Mouse (Mus musculus) spleen, postnatal 4 days (tissue): ENCODE measurements around the gene Vps4b.
A peak's percentile ranks its signal among the peaks of the same experiment; 100 is the strongest.

Experiments used
- DNase-seq, 2 experiments: peaks; one replicate each; pipeline ENCODE4 v3.0.0; 2022; ENCODE audit warnings: low spot score in 2 of 2

Vps4b gene

DNA sequence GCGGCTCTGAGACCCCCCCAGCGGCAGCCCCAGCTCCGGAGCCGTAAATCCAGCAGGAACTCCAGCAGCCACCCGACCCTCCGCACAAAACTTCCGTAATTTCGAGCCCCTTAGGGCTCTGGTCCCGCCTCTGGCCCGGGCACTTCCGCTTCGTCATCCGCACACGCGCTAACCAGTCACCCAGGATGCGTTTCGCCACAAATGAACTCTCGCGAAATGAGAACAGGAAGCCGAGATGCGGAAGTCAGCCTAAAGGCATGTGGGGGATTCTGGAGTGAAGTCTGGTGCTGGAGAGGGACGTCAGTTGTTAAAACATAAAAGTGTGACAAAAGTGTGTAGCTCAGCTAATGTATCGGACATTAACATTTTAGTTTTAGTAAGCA, at the start of gene Vps4b:
TSS of gene Vps4b (minus strand) at position 187 of the 383 bp plus-strand sequence.
- peak; percentile 86 to 93 for DNase-seq

DNA sequence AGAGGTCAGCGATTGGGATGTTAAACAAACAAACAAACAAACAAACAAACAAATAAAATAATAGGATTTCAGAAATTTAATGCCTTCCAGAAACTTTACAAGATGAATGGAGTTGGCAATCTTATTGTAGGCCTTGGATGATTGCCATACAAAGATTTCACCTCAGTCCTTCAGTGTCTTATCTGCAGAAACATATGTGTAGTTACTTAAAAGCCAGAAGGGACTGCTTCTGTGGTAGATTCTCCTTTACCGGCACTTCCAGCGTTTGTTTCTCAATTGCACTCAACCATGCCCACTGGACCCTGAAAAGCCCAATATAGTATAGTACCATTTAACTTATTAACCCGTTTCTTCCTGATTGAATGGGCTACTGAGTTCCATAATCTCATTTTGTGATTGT, 32.3 kb upstream of the Vps4b start:
- no peak for DNase-seq

DNA sequence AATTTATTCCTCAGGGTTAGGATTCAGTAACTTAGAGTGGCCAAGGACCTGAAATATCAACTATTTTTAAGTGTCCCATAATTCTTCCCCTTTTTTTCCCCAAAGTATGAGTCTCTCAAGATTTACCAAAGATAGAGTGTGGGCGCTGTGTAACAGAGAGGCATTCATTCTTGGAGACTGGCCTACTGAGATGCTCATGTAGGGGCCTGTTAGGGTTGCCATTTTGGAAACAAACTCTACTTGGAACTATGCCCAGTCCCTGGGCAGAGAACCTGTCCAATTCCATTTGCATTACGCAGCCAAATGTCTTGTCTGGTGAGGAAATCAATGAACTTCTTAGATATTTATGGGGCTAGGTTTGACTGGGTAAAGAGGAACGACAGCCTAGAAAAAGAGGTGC, 25.8 kb upstream of the Vps4b start:
- DNase-seq = no peak

- no peak for DNase-seq
These were observed 21.8 kb upstream of the Vps4b start for GRCm38 (mm10) chr1:106818323-106818722.

GRCm38 (mm10) chr1:106816766-106817165, 20.2 kb upstream of the Vps4b start:
- DNase-seq = no peak

DNA sequence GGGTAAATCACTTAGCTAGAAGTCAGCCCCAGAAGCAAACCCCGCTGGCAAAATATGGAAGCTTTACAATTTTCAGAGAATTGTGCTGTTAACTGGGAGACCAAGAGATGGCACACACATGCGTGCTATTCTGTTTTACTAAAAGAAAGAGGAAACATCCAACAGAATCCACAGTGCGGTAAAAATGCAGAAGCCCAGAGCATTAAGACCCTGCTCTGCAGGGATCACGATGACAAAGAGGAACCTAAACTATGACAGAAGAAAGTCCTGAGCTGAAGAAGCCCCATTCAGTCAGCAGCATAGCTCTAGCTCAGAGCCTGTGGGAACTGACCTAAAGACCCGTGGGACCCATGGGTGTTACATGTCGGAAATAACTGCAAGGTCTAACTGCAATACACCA, 18.7 kb upstream of the Vps4b start:
- DNase-seq = no peak

DNA sequence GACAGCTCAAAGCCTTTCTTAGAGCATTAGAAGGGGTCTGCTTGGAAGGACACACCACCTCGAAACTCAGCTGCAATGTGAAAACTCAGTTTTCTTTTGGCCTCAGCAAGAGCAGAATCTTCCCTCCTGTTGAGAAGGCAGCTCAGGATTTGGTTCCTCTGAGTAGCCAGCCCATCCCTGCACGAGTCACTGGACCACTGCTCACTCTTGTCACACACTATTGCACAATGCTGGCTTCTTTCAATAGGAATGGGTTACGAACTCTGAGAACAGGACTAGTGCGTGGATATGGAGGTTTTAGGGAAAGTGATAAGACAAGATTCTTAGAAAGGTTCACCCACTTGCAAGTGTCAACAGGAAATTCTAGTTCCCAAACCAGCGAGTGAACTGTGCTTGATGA, 18.3 kb upstream of the Vps4b start:
- DNase-seq = no peak

DNA sequence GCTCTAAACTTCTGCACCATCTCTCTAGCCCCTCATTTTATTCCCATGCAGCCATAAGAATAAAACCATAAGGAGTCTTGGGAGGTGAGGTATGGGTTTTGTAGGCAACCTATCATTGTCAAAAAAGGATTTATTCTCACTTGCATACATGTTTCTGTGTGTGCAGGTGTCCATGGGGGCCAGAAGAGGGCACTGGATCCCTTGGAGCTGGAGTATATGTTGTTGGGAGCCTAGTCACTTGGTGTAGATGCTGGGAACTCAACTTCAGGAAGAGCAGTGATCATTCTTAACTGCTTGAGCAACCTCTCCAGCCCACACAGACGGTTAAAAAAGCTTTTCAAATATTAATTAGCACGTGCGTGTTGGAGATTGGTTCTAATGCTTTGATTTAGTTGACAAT, 3.4 kb upstream of the Vps4b start:
- DNase-seq = no peak

DNA sequence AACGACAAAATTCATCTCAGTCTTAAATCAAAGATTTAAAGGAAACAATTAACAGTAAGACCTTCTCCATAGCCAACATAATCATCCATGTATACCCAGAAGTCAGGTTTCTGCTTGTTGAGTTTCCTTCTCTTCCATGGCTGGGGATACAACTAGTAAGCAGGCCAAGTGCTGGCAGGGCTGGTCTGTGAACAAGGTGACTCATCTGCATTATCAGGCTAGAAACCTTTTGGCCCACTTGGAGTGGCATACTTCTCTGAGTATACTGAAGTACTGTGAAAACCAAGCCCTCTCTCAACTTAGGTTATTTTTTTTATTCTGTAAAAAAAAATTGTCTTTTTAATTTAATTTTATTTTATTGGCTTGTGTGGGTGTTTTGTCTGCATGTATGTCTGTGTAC, 2.9 kb upstream of the Vps4b start:
- DNase-seq = no peak

DNA sequence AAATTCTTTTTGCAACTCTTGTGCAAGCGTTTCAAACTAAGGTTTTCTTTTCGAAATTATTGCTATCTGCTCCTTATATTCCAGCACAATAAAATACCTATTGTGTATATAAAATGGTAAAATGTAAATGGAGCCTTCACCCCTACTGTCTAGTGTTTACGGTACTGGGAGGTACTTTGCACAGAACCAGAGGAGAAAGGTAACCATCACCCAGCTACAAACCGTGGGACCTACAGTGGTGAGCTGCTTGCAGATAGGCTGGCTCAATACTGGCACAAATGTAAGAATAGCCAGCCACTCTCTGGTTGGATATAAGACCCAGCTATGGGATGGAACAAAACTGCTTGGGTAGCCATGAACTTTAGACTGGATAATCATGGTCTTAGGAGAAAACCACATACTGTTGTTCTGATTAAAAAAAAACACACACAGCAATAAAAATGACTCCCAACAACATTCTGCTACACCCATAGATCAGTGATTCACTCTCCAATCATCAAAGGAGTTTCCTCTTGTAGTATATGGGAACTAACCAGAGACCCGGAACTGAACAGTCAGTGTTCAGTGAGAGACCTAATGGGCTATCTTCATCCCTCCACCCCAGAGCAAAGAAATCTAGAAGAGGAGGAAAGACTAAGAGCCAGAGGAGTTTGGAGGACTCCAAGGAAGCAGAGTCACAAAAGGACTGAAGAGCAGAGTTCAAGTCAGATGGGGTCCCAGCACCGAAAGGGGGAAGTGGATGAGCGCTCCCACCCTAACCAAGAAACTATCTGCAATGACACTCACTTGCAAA, 655 bp upstream of the Vps4b start:
- no peak for DNase-seq

DNA sequence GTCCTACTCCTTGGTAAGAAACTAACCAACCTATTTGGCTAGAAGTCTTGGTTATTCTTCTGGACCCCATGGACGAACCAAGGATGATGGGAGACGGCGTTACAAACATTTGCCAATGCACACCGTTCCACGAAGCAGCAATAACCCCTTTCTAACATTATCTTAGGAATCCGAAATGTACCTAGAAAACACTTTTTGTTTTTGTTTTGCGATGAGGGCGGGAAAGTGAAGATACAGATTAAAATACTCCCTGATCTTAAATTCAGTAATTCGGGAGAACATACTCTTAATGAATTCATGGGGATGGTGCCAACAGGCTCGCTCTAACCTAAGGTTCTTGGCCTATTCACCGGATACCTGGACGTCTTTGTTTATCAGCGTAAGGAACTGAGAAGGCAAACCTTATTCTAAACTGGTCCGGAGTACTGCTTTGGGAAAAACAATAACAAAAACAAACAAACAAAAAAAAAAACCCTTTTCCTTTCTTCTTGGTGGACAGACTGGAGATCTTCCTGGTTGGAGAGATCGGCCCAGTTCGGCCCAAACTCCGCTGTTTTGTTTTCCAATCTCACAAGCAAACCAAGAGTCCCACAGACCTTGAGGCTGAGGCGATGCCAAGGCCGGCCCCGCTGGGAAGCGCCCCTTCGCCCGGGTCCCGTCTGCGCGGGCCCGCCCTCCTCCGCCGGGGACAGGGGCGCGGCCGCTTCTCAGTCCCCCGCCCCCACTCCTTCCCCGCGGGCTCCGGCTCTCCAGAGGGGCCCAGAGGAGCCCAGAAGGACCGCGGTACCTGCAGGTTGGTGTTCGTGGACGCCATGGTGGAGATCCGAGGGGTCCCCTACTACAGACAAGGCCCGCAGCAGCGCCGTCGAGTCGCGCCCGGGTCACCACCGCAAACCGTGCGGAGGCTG, 640 bp downstream of the Vps4b start:
- peak in 1 of 2 experiments; percentile 47 for DNase-seq

DNA sequence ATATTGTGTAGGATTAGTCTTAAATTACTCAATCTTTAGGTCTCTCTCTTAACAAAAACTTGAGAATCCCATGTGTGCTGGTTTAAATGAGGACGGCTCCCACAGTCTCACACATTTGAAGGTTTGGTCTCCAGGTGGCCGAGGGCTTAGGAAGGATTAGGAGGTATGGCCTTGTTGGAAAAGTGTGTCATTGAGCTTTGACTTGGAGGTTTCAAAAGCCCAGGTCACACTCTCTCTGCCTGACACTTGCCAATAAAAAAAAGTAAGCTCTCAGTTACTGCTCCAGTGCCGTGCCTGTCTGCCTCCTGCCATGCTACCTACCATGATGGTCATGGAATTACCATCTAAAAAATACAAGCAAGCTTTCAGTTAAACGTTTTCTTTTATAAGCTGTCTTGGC, 21.6 kb downstream of the Vps4b start:
- DNase-seq = peak in 1 of 2 experiments; percentile 43

DNA sequence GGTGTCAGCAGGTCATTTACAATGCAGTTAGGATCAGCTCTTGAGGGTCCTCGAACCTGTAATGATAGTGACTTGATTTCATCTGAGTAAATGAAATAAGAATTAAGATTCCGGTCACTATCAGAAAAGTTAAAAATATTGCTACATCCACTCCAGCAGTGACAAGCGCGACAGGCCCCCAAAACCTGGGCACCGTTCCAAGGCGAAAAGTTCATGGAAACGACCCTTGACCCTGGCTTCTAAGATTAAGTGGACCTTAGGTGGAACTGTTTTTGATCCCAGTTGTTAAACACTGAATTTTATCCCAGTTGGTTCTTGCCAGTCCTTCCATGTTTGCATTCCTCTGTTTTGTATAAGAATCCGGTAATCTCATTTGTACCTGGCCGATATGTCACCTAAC, 22.4 kb downstream of the Vps4b start:
- DNase-seq = peak in 1 of 2 experiments; percentile 30

GRCm38 (mm10) chr1:106768773-106769172, 27.8 kb downstream of the Vps4b start:
- no peak for DNase-seq

GRCm38 (mm10) chr1:106765771-106766170, 30.8 kb downstream of the Vps4b start:
- no peak for DNase-seq

DNA sequence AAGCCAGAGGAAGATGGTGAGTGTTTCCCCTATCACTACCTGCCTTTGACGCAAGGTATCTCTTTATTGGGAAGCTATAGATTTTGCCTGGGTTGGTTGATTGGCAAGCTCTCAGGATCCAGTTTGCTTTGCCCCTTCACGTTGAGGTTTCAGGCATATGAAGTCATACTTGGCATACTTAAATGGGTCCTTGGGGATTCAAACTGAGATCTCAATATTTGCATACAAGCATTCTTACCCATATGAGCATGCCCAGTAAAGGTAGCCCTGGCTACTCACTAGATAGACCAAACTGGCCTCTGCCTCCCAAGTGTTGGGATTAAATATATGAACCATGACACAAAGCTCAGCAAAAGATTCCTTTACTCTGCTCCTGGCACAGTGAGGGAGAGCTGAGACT, 31.7 kb downstream of the Vps4b start:
- DNase-seq = no peak

DNA sequence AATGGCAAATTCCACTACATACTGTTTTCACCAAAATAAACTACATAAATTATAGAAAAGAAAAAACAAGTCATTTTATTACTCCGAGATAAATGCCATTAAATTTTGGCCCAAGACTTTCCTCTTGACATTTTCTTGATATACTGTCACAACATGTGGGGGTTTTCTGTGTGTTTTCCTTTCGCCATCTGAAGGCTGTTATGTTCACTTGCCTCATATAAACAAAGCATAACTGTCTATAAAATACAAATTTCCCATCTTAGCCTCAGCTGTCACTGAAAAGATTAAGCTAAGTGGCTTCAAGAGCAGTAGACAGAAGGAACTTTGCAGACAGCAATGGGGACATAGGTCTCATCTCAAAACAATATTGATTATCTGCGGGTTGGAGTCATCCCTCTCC, 32.2 kb downstream of the Vps4b start:
- no peak for DNase-seq

DNA sequence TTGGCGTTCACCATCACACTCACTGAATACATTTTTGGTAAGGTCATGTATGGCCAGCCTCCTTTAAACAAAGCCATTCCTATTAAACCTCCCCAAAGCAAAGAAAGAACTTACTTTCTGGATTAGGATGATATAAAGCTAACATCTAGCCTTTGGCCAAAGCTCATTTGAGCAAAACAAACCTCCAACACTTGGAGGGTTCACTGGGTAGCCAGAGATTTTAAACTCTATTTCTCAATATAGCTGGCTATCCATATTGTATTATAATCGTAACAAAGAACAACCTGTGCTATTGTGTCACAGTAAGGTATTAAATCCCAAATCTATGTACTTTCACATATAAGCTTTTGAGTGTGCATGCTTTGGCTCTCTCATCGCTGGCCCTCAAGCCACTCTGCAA, 35.8 kb downstream of the Vps4b start:
- no peak for DNase-seq

DNA sequence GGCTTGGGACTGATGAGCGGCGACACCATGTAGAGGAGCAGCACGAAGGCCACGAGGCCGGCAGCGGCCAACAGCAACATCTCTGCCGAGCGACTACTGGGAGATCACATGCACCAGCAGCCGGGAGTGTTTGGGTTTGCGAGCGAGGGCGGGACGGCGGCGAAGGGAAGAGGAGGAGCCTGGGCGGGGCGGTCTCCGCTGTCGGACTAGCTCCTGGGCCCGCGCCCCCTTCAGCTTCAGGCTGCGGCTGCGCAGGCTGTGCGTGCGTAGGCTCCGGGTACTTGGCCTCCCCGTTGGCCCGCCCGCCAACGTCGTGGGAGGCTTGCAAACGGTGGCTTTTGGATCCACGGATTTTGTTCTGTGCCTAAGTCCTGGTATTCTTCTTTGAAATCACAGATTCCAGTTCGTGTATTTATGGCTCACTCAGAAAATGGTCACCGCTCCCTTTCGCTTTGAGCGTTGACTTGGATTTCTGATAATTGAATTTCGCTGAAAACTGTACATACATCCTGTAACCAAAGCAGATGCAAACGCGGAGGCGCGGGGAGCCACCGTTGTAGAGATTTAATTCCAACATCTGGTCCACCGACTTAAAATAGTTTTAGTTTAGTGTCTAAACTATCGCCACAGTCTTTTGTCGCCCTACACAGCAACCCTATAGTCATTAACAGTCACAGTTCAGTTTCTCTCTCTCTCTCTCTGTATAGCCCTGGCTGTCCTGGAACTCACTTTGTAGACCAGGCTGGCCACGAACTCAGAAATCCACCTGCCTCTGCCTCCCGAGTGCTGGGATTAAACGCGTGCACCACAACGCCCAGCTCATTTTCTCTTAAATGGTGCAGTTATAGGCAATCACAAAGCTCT, 36.7 kb downstream of the Vps4b start, which contains the start of gene Kdsr:
TSS of gene Kdsr (minus strand) at position 156 of the 864 bp plus-strand sequence.
- DNase-seq = peak; percentile 92 to 95

GRCm38 (mm10) chr1:106758734-106759571, 37.6 kb downstream of the Vps4b start:
- peak in 1 of 2 experiments; percentile 19 for DNase-seq

GRCm38 (mm10) chr1:106756633-106757032, 39.9 kb downstream of the Vps4b start:
- no peak for DNase-seq
